Mouse (Mus musculus) granulocyte monocyte progenitor cell, adult 5-6 weeks (primary cell): Measurements from ENCODE around the gene Tmed2. TPM values are rescaled to one million over a fixed set of nuclear protein-coding genes. Genes with fewer than 3 reads are reported as not detected.
A peak's percentile ranks its signal among the peaks of the same experiment; 100 is the strongest.

Source experiments
- ATAC-seq: replicated peaks from 2 replicates; pipeline ENCODE4 v1.8.0; 2016; ENCODE audit warnings: mild to moderate bottlenecking, moderate TSS enrichment, inconsistent platforms; ENCODE audit not compliant: poor library complexity, severe bottlenecking
- total RNA-seq, 2 experiments: library from RNA; stranded (forward) in 1 of 2; stranded (reverse) in 1 of 2; fragments of 200-712, 200-1000 nt in 1 of 2; fragments of >200 nt in 1 of 2; fragmentation: Nextera tagmentation in 1 of 2; gene quantifications; 2 replicates each; pipeline ENCODE4 v1.2.3; 2014 to 2017

Tmed2 gene
- total RNA-seq, 2 experiments from 2014 or later = 560 to 584 TPM

- no peak for ATAC-seq
Observed at GRCm38 (mm10) chr5:124555145-124555544, 14.7 kb downstream of the Tmed2 start.

- ATAC-seq = no peak
Observed at GRCm38 (mm10) chr5:124571068-124571467, 30.6 kb downstream of the Tmed2 start.

DNA sequence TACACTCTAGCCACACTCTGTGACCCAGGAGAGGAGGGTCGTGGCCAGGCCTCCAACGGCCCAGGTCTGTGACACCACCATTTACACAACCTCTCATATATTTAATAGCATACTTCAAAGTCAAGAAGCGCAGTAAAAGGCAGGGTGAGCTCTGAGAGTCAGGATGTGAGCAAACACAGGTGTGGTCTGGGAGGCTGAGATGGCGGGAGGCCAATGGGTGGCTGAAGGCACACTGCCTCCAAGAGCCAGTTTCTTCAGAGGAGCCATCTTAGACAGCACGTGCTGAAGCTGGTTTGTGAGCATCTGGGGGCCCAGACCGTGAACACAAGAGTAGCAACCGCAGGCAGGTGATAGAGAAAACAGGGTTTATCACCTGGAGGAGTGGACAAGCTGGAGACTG lies 35.0 kb downstream of the Tmed2 start:
- ATAC-seq = no peak

- ATAC-seq = peak; percentile 91
Observed at GRCm38 (mm10) chr5:124578633-124579317, 38.3 kb downstream of the Tmed2 start, which contains the start of the genes Eif2b1 and Gtf2h3. Gene Eif2b1, minus strand, starts transcription at chr5:124579131. Gene Gtf2h3, plus strand, starts transcription at chr5:124579140.

DNA sequence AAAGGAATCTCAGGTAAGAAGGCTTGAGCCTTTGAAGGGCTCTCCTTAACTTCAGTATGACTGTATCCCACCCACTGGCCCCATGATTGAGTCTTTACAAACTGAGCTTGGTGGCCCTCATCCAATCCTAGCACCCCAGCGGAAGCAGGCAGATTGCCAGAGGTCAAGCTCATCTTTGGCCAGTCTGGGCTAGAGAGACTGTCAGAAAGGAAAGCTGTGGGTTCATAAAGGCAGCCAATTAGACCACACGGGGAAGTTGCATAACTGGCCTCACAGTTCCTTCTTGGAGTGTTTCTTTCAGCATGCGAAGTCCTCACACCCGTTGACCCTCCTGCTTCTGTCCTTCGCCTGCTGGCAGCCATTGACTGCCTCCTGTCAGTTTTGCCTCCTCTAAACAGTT lies 42.0 kb downstream of the Tmed2 start:
- ATAC-seq = peak; percentile 76

- no peak for ATAC-seq
Observed at GRCm38 (mm10) chr5:124592768-124593167, 52.3 kb downstream of the Tmed2 start.

- peak; percentile 62 for ATAC-seq
Observed at GRCm38 (mm10) chr5:124598224-124599174, 58.0 kb downstream of the Tmed2 start.

- peak; percentile 33; the same call in 1 of the 2 replicates for ATAC-seq
Observed at GRCm38 (mm10) chr5:124599726-124600125, 59.2 kb downstream of the Tmed2 start.

Other genes starting within 250 kb of the Tmed2 start
- gene Mphosph9, start 212.7 kb upstream of the Tmed2 start, total RNA-seq (2014; fragmentation: Nextera tagmentation) = 15.9 and 20.8 TPM in 2 replicates
- gene Mphosph9, start 212.7 kb upstream of the Tmed2 start, total RNA-seq (2017) = 20.0 and 20.4 TPM in 2 replicates
- 11.3 and 15.5 TPM in 2 replicates for gene 2810006K23Rik, start 212.6 kb upstream of the Tmed2 start, total RNA-seq (2014; fragmentation: Nextera tagmentation)
- 16.8 and 21.7 TPM in 2 replicates for gene 2810006K23Rik, start 212.6 kb upstream of the Tmed2 start, total RNA-seq (2017)
- gene Cdk2ap1, start 177.6 kb upstream of the Tmed2 start, total RNA-seq (2014; fragmentation: Nextera tagmentation) = 268 and 302 TPM in 2 replicates
- gene Cdk2ap1, start 177.6 kb upstream of the Tmed2 start, total RNA-seq (2017) = 157 and 185 TPM in 2 replicates
- gene Sbno1, start 114.7 kb upstream of the Tmed2 start, total RNA-seq (2014; fragmentation: Nextera tagmentation) = 130 and 135 TPM in 2 replicates
- gene Sbno1, start 114.7 kb upstream of the Tmed2 start, total RNA-seq (2017) = 167 and 174 TPM in 2 replicates
- 210 and 216 TPM in 2 replicates for gene Kmt5a, start 100.8 kb upstream of the Tmed2 start, total RNA-seq (2014; fragmentation: Nextera tagmentation)
- 112 and 163 TPM in 2 replicates for gene Kmt5a, start 100.8 kb upstream of the Tmed2 start, total RNA-seq (2017)
- 51.9 and 68.3 TPM in 2 replicates for gene Rilpl2, start 62.3 kb upstream of the Tmed2 start, total RNA-seq (2014; fragmentation: Nextera tagmentation)
- gene Rilpl2, start 62.3 kb upstream of the Tmed2 start, total RNA-seq (2017) = 40.5 and 61.8 TPM in 2 replicates
- gene Snrnp35, start 57.6 kb upstream of the Tmed2 start, total RNA-seq (2014; fragmentation: Nextera tagmentation) = 9.1 and 12.3 TPM in 2 replicates
- 11.8 and 11.9 TPM in 2 replicates for gene Snrnp35, start 57.6 kb upstream of the Tmed2 start, total RNA-seq (2017)
- 1.3 TPM in 1 of 2 replicates, not detected in the other for gene Rilpl1, start 9.3 kb upstream of the Tmed2 start, total RNA-seq (2014; fragmentation: Nextera tagmentation)
- not detected in 2 replicates for gene Rilpl1, start 9.3 kb upstream of the Tmed2 start, total RNA-seq (2017)
- 14.5 and 19.8 TPM in 2 replicates for gene Ddx55, start 12.2 kb downstream of the Tmed2 start, total RNA-seq (2014; fragmentation: Nextera tagmentation)
- gene Ddx55, start 12.2 kb downstream of the Tmed2 start, total RNA-seq (2017) = 8.4 and 10.6 TPM in 2 replicates
- 49.6 and 52.0 TPM in 2 replicates for gene Eif2b1, start 38.4 kb downstream of the Tmed2 start, total RNA-seq (2014; fragmentation: Nextera tagmentation)
- gene Eif2b1, start 38.4 kb downstream of the Tmed2 start, total RNA-seq (2017) = 39.5 and 50.9 TPM in 2 replicates
- 4.5 and 27.1 TPM in 2 replicates for gene Gtf2h3, start 38.4 kb downstream of the Tmed2 start, total RNA-seq (2014; fragmentation: Nextera tagmentation)
- gene Gtf2h3, start 38.4 kb downstream of the Tmed2 start, total RNA-seq (2017) = 14.7 and 21.5 TPM in 2 replicates
- gene Atp6v0a2, start 87.9 kb downstream of the Tmed2 start, total RNA-seq (2014; fragmentation: Nextera tagmentation) = 17.2 and 22.7 TPM in 2 replicates
- gene Atp6v0a2, start 87.9 kb downstream of the Tmed2 start, total RNA-seq (2017) = 14.2 and 16.0 TPM in 2 replicates
- not detected in 2 replicates for gene Dnah10, start 184.4 kb downstream of the Tmed2 start, total RNA-seq (2014; fragmentation: Nextera tagmentation)
- not detected in 2 replicates for gene Dnah10, start 184.4 kb downstream of the Tmed2 start, total RNA-seq (2017)